Mouse (Mus musculus): ENCODE results near the gene C130026I21Rik.
"Not testable (repeated sequence)": the region's sequence is repeated elsewhere in the genome, so short reads cannot be mapped to it uniquely, and the experiment has no call there.

DNA sequence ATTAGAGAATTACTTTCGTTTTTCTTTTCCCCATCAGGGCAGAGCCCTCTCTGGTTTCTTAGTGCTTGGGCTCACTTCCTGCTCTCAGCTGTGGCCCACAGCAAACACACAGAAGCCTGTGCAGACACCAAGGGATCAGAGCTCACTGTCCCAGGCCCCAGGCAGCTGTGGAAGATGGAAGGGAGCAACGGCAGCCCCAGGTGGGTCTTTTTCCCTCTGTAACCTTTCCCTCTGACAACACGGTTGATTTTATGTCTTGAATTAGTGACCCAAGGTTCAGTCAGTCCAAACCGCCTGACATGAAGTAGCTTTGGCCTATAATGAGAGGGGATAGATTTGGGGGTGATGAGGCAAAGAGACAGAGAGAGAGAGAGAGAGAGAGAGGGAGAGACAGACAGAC is 70.8 kb downstream of the C130026I21Rik start:
- TF ChIP-seq CTCF (IDR thresholded peaks at IDR 0.05; ENCODE audit: borderline replicate concordance, control insufficient read depth, extremely low read depth, insufficient read depth, low read length, poor library complexity); POLR2A (IDR thresholded peaks at IDR 0.05; ENCODE audit: control insufficient read depth, extremely low read depth, insufficient read depth, low read length, poor library complexity): not testable (repeated sequence)

All from thymus, adult 2 months (tissue).